Mouse (Mus musculus) intestine, embryonic 15.5 days (tissue): ENCODE measurements around the gene Gm5580. TPM values are rescaled to one million over a fixed set of nuclear protein-coding genes. Genes with fewer than 3 reads are reported as not detected.
"Not testable (repeated sequence)": the region's sequence is repeated elsewhere in the genome, so short reads cannot be mapped to it uniquely, and the experiment has no call there.

ENCODE experiments used
- ATAC-seq: fragments of 200-750 bp; cut with Nextera tagmentation; 2 replicates; pipeline ENCODE4 v1.8.0; 2017; ENCODE audit warnings: moderate TSS enrichment, moderate library complexity
- H3K27ac ChIP-seq: fragments of 300-500 bp; sonication (generic); 2 replicates; pipeline ENCODE4 v1.5.1; 2015; ENCODE audit warnings: mild to moderate bottlenecking, inconsistent platforms
- H3K27me3 ChIP-seq: fragments of 300-500 bp; sonication (generic); replicated peaks from 2 replicates; pipeline ENCODE4 v1.6.1; 2015; ENCODE audit warnings: inconsistent platforms
- H3K36me3 ChIP-seq: fragments of 300-500 bp; sonication (generic); 2 replicates; pipeline ENCODE4 v1.6.1; 2015; ENCODE audit warnings: inconsistent platforms
- H3K4me1 ChIP-seq: fragments of 300-500 bp; sonication (generic); replicated peaks from 2 replicates; pipeline ENCODE4 v1.6.1; 2015; ENCODE audit warnings: inconsistent platforms
- H3K4me2 ChIP-seq: fragments of 300-500 bp; sonication (generic); replicated peaks from 2 replicates; pipeline ENCODE4 v1.6.1; 2015; ENCODE audit warnings: mild to moderate bottlenecking, inconsistent platforms
- H3K4me3 ChIP-seq: fragments of 300-500 bp; sonication (generic); replicated peaks from 2 replicates; pipeline ENCODE4 v1.5.1; 2015; ENCODE audit warnings: inconsistent platforms
- H3K9ac ChIP-seq: fragments of 300-500 bp; sonication (generic); 2 replicates; pipeline ENCODE4 v1.6.1; 2015; ENCODE audit warnings: inconsistent platforms
- H3K9me3 ChIP-seq: fragments of 300-500 bp; sonication (generic); 2 replicates; pipeline ENCODE4 v1.6.1; 2016; ENCODE audit warnings: inconsistent platforms
- WGBS: fragments of 180-500 bp; shearing (Covaris S2); methylation state at CpG from one replicate; pipeline ENCODE4 v1.1.7; 2015; 5-methylcytosine and 5-hydroxymethylcytosine counted together
- polyA plus RNA-seq: library from polyadenylated mRNA; unstranded; fragments of >200 nt; fragmentation: Nextera tagmentation; extraction: Ambion mirVana; gene quantifications from 2 replicates; pipeline ENCODE4 v1.2.1, GENCODE M21; 2015

Gm5580 gene
- 0.40 and 0.65 TPM in 2 replicates for polyA plus RNA-seq

GRCm38 (mm10) chr6:116550841-116551240 is at the start of gene Gm5580:
TSS of gene Gm5580 (plus strand) at chr6:116551141.
- not testable (repeated sequence) for H3K9me3 ChIP-seq, H3K4me3 ChIP-seq, ATAC-seq, H3K4me2 ChIP-seq, H3K27ac ChIP-seq, H3K36me3 ChIP-seq, H3K4me1 ChIP-seq, H3K27me3 ChIP-seq, H3K9ac ChIP-seq
- 93% methylated on average over 11 of the region's 11 CpGs for WGBS

GRCm38 (mm10) chr6:116506302-116507003 is 44.5 kb upstream of the Gm5580 start, which contains the start of gene Olfr212:
TSS of gene Olfr212 (plus strand) at chr6:116506516.
- not testable (repeated sequence) for H3K27me3 ChIP-seq

GRCm38 (mm10) chr6:116514832-116515231 is 36.1 kb upstream of the Gm5580 start:
- no peaks in the 10 kb centered on the region for H3K27me3 ChIP-seq
- no peak overlapping the region for H3K4me2 ChIP-seq
- H3K4me3 ChIP-seq, result no peak overlapping the region
- ATAC-seq, result no peak
- no peaks in the 10 kb centered on the region for H3K9me3 ChIP-seq
- no peak overlapping the region for H3K9ac ChIP-seq
- no peaks in the 10 kb centered on the region for H3K4me1 ChIP-seq
- H3K36me3 ChIP-seq, result no peaks in the 10 kb centered on the region
- H3K27ac ChIP-seq, result no peak overlapping the region

More at GRCm38 (mm10) chr6:116506302-116507003, 44.5 kb upstream of the Gm5580 start, which contains the start of gene Olfr212:
- H3K36me3 ChIP-seq, ATAC-seq, H3K4me3 ChIP-seq, H3K9me3 ChIP-seq, H3K27ac ChIP-seq, H3K9ac ChIP-seq, H3K4me2 ChIP-seq, H3K4me1 ChIP-seq: not testable (repeated sequence)
- WGBS, result 91% methylated on average over 20 of the region's 20 CpGs

GRCm38 (mm10) chr6:116538156-116538555 is 12.8 kb upstream of the Gm5580 start, which contains the start of gene Olfr213:
TSS of gene Olfr213 (plus strand) at chr6:116538456.
- H3K9ac ChIP-seq, result no peak within 1 kb of the TSS
- WGBS, result 88% methylated on average over 1 of the region's 1 CpGs
- no peaks in the 10 kb centered on the region for H3K4me1 ChIP-seq
- ATAC-seq, result no peak
- no peak within 1 kb of the TSS for H3K4me3 ChIP-seq
- H3K36me3 ChIP-seq, result no peaks in the 10 kb centered on the region
- H3K4me2 ChIP-seq, result no peak within 1 kb of the TSS
- no peaks in the 10 kb centered on the region for H3K9me3 ChIP-seq
- no peaks in the 10 kb centered on the region for H3K27me3 ChIP-seq
- no peak within 1 kb of the TSS for H3K27ac ChIP-seq

GRCm38 (mm10) chr6:116542500-116542899 is 8.4 kb upstream of the Gm5580 start:
- no peak overlapping the region for H3K4me2 ChIP-seq
- no peak overlapping the region for H3K4me3 ChIP-seq
- no peaks in the 10 kb centered on the region for H3K27me3 ChIP-seq
- no peak for ATAC-seq
- no peaks in the 10 kb centered on the region for H3K4me1 ChIP-seq
- no peaks in the 10 kb centered on the region for H3K36me3 ChIP-seq
- no peak overlapping the region for H3K9ac ChIP-seq
- no peaks in the 10 kb centered on the region for H3K9me3 ChIP-seq
- 79% methylated on average over 2 of the region's 2 CpGs for WGBS
- no peak overlapping the region for H3K27ac ChIP-seq

GRCm38 (mm10) chr6:116553935-116554334 is 3.0 kb downstream of the Gm5580 start, which contains the start of gene Olfr214:
TSS of gene Olfr214 (plus strand) at chr6:116554235.
- no peak within 1 kb of the TSS for H3K27ac ChIP-seq
- H3K9me3 ChIP-seq, result no peaks in the 10 kb centered on the region
- no peak within 1 kb of the TSS for H3K9ac ChIP-seq
- H3K27me3 ChIP-seq, result no peaks in the 10 kb centered on the region
- ATAC-seq, result no peak
- no peak within 1 kb of the TSS for H3K4me3 ChIP-seq
- H3K4me1 ChIP-seq, result no peaks in the 10 kb centered on the region
- WGBS, result 80% methylated on average over 1 of the region's 1 CpGs
- no peak within 1 kb of the TSS for H3K4me2 ChIP-seq
- no peaks in the 10 kb centered on the region for H3K36me3 ChIP-seq

- Histone ChIP-seq H3K27me3 (no peaks in the 10 kb centered on the region), H3K27ac (no peak overlapping the region), H3K9me3 (no peaks in the 10 kb centered on the region), H3K9ac (no peak overlapping the region), H3K4me1 (no peaks in the 10 kb centered on the region), H3K4me2 (no peak overlapping the region), H3K36me3 (no peaks in the 10 kb centered on the region), H3K4me3 (no peak overlapping the region)
- 54% methylated on average over 3 of the region's 3 CpGs for WGBS
- ATAC-seq, result no peak
Measured at GRCm38 (mm10) chr6:116554952-116555351, 4.0 kb downstream of the Gm5580 start.

- no peak for ATAC-seq
- H3K9me3 ChIP-seq, result no peaks in the 10 kb centered on the region
- WGBS, result 31% methylated on average over 3 of the region's 3 CpGs
Measured at GRCm38 (mm10) chr6:116569834-116570233, 18.9 kb downstream of the Gm5580 start.

GRCm38 (mm10) chr6:116584095-116584494 is 33.2 kb downstream of the Gm5580 start, which contains the start of gene Olfr215:
TSS of gene Olfr215 (minus strand) at chr6:116584195.
- Histone ChIP-seq H3K4me2 (no peak within 1 kb of the TSS), H3K4me1 (no peaks in the 10 kb centered on the region), H3K4me3 (no peak within 1 kb of the TSS), H3K9me3 (no peaks in the 10 kb centered on the region), H3K36me3 (no peaks in the 10 kb centered on the region), H3K9ac (no peak within 1 kb of the TSS), H3K27ac (no peak within 1 kb of the TSS), H3K27me3 (no peaks in the 10 kb centered on the region)
- no peak for ATAC-seq
- WGBS, result 75% methylated on average over 4 of the region's 4 CpGs

More at GRCm38 (mm10) chr6:116569834-116570233, 18.9 kb downstream of the Gm5580 start:
- Histone ChIP-seq H3K9ac (no peak overlapping the region), H3K4me3 (no peak overlapping the region), H3K4me1 (no peaks in the 10 kb centered on the region), H3K36me3 (no peaks in the 10 kb centered on the region), H3K27me3 (no peaks in the 10 kb centered on the region), H3K27ac (no peak overlapping the region), H3K4me2 (no peak overlapping the region)

GRCm38 (mm10) chr6:116600969-116601368 is 50.0 kb downstream of the Gm5580 start:
- not testable (repeated sequence) for H3K4me2 ChIP-seq, H3K36me3 ChIP-seq, H3K9me3 ChIP-seq, H3K27me3 ChIP-seq, H3K4me1 ChIP-seq, ATAC-seq, H3K4me3 ChIP-seq, H3K27ac ChIP-seq, H3K9ac ChIP-seq

Other genes with a start within 250 kb of the Gm5580 start
- 31.3 and 35.3 TPM in 2 replicates for gene March8, start 213.1 kb upstream of the Gm5580 start, polyA plus RNA-seq
- 1.4 and 4.0 TPM in 2 replicates for gene Alox5, start 90.0 kb upstream of the Gm5580 start, polyA plus RNA-seq
- not detected in 2 replicates for gene Olfr211, start 62.0 kb upstream of the Gm5580 start, polyA plus RNA-seq
- gene Olfr212, start 44.6 kb upstream of the Gm5580 start, polyA plus RNA-seq, result not detected in 2 replicates
- not detected in 2 replicates for gene Olfr213, start 12.7 kb upstream of the Gm5580 start, polyA plus RNA-seq
- gene Olfr214, start 3.1 kb downstream of the Gm5580 start, polyA plus RNA-seq, result not detected in 2 replicates
- gene Olfr215, start 33.1 kb downstream of the Gm5580 start, polyA plus RNA-seq, result not detected in 2 replicates
- 111 and 126 TPM in 2 replicates for gene Zfp422, start 77.9 kb downstream of the Gm5580 start, polyA plus RNA-seq
- gene Depp1, start 99.5 kb downstream of the Gm5580 start, polyA plus RNA-seq, result 25.6 and 28.0 TPM in 2 replicates
- gene Rassf4, start 122.8 kb downstream of the Gm5580 start, polyA plus RNA-seq, result 9.9 and 11.3 TPM in 2 replicates
- 0.01 and 0.11 TPM in 2 replicates for gene Tmem72, start 165.8 kb downstream of the Gm5580 start, polyA plus RNA-seq